Mouse (Mus musculus) ES-E14 (cell line): ENCODE results near the gene Trmt61a. TPM values are rescaled to one million over a fixed set of nuclear protein-coding genes. Genes with fewer than 3 reads are reported as not detected.

ENCODE experiments used
- DNase-seq: peaks from one replicate; pipeline ENCODE4 v3.0.0-alpha.2; 2013; ENCODE audit warnings: low read depth, low spot score
- H3K27ac ChIP-seq: 2 replicates; pipeline ENCODE4 v1.5.1; 2012; ENCODE audit warnings: low read depth, mild to moderate bottlenecking, low read length, moderate library complexity, mixed read lengths; ENCODE audit not compliant: poor library complexity, insufficient read depth, severe bottlenecking
- H3K36me3 ChIP-seq: 2 replicates; pipeline ENCODE4 v1.6.1; 2012; ENCODE audit warnings: mild to moderate bottlenecking, low read length, moderate library complexity, mixed read lengths; ENCODE audit not compliant: control insufficient read depth, poor library complexity, insufficient read depth, severe bottlenecking
- H3K4me1 ChIP-seq, 2 experiments: fragments of 150-350 bp in 1 of 2; sonication (generic) in 1 of 2; 2 replicates each; pipeline ENCODE4 v1.6.1; 2012; ENCODE audit warnings: low read length in 2 of 2, mild to moderate bottlenecking in 1 of 2, mixed read lengths in 1 of 2; ENCODE audit not compliant: control insufficient read depth in 2 of 2, insufficient read depth in 2 of 2, poor library complexity in 1 of 2
- H3K4me3 ChIP-seq, 2 experiments: fragments of 150-350 bp in 1 of 2; sonication (generic) in 1 of 2; 2 replicates each; pipeline ENCODE4 v1.5.1; 2012; ENCODE audit warnings: low read length in 2 of 2, low read depth in 1 of 2, mild to moderate bottlenecking in 1 of 2, mixed read lengths in 1 of 2; ENCODE audit not compliant: insufficient read depth in 1 of 2, poor library complexity in 1 of 2, severe bottlenecking in 1 of 2
- H3K9ac ChIP-seq: 2 replicates; pipeline ENCODE4 v1.6.1; 2012; ENCODE audit warnings: low read depth, mild to moderate bottlenecking, low read length, mixed read lengths; ENCODE audit not compliant: poor library complexity, insufficient read depth, severe bottlenecking
- H3K9me3 ChIP-seq: fragments of 150-350 bp; sonication (generic); 2 replicates; pipeline ENCODE4 v1.6.1; 2012; ENCODE audit warnings: low read depth, mild to moderate bottlenecking, low read length; ENCODE audit not compliant: control insufficient read depth, insufficient read depth
- CHD2 ChIP-seq: IDR thresholded peaks from 2 replicates; pipeline ENCODE4 v1.6.1; 2014; ENCODE audit warnings: mild to moderate bottlenecking, low read depth, low read length, inconsistent platforms
- HCFC1 ChIP-seq: IDR thresholded peaks from 2 replicates; pipeline ENCODE4 v1.6.1; 2012; ENCODE audit warnings: low read length, inconsistent platforms, borderline replicate concordance; ENCODE audit not compliant: insufficient read depth
- MAFK ChIP-seq: IDR thresholded peaks from 2 replicates; pipeline ENCODE4 v1.6.1; 2014; ENCODE audit warnings: mild to moderate bottlenecking, low read depth, low read length, inconsistent platforms; ENCODE audit not compliant: insufficient read depth
- ZC3H11A ChIP-seq: IDR thresholded peaks from 2 replicates; pipeline ENCODE4 v1.6.1; 2012; ENCODE audit warnings: low read depth, mild to moderate bottlenecking, inconsistent platforms, low read length, borderline replicate concordance
- ZNF384 ChIP-seq: IDR thresholded peaks from 2 replicates; pipeline ENCODE4 v1.6.1; 2012; ENCODE audit warnings: low read depth, low read length, inconsistent platforms
- in situ Hi-C, 2 experiments: fragments of 600-800 bp; cut with MboI; formaldehyde crosslinking; loops; one replicate each; pipeline ENCODE4 v1.15.1; 2025; ENCODE audit warnings: low sequenced_read_pairs in 2 of 2, inconsistent platforms in 1 of 2; ENCODE audit not compliant: unreplicated experiment in 2 of 2
- total RNA-seq: library from RNA; depleted of rRNA; stranded (reverse); fragments of 300-350 nt; gene quantifications from 2 replicates; pipeline ENCODE4 v1.2.3, GENCODE M21; 2012

Trmt61a gene
- total RNA-seq, 1 experiment = 32.6 TPM

- H3K36me3 ChIP-seq = peaks cover 21% of the 10 kb centered on the region
- H3K9me3 ChIP-seq = no peaks in the 10 kb centered on the region
- H3K4me1 ChIP-seq = peaks cover 5 to 26% of the 10 kb centered on the region in 2 experiments; a peak in 2 of 4 replicates
- no peak for DNase-seq
- in situ Hi-C loops = no loop called here
- no peak overlapping the region for H3K4me3 ChIP-seq
- TF ChIP-seq ZC3H11A (no peak), MAFK (no peak), HCFC1 (no peak), CHD2 (no peak), ZNF384 (no peak)
- H3K27ac ChIP-seq = no peak overlapping the region; the same call in 1 of the 2 replicates
- no peak overlapping the region for H3K9ac ChIP-seq
These were observed 1.9 kb upstream of the Trmt61a start for GRCm38 (mm10) chr12:111675797-111676580.

GRCm38 (mm10) chr12:111677421-111677820, 484 bp upstream of the Trmt61a start:
- Histone ChIP-seq H3K9ac (peak overlapping the region; percentile 73), H3K4me1 (peaks cover 5 to 28% of the 10 kb centered on the region in 2 experiments; a peak in 2 of 4 replicates), H3K36me3 (peaks cover 23% of the 10 kb centered on the region), H3K27ac (peak overlapping the region; percentile 26; the same call in 1 of the 2 replicates), H3K4me3 (peak overlapping the region; percentile 93 to 94), H3K9me3 (no peaks in the 10 kb centered on the region)
- DNase-seq = no peak
- TF ChIP-seq CHD2 = no peak
- no peak for TF ChIP-seq ZNF384
- no peak for TF ChIP-seq HCFC1
- TF ChIP-seq MAFK = no peak
- TF ChIP-seq ZC3H11A = no peak
- in situ Hi-C loops = no loop called here

- Histone ChIP-seq H3K27ac (0 out of 2 replicates have a peak overlapping the region, but pooled peaks have one; percentile 55), H3K36me3 (peaks cover 31% of the 10 kb centered on the region), H3K9me3 (no peaks in the 10 kb centered on the region), H3K9ac (peak overlapping the region; percentile 93), H3K4me3 (peak overlapping the region; percentile 93 to 94), H3K4me1 (peaks cover 5 to 30% of the 10 kb centered on the region in 2 experiments; a peak in 2 of 4 replicates)
- no peak for DNase-seq
- no peak for TF ChIP-seq ZC3H11A
- no peak for TF ChIP-seq ZNF384
- TF ChIP-seq HCFC1 = no peak
- no peak for TF ChIP-seq MAFK
- TF ChIP-seq CHD2 = no peak
- in situ Hi-C loops = no loop called here
These were observed 697 bp downstream of the Trmt61a start for GRCm38 (mm10) chr12:111678670-111678933.

GRCm38 (mm10) chr12:111678997-111679396, 1.1 kb downstream of the Trmt61a start:
- Histone ChIP-seq H3K9me3 (no peaks in the 10 kb centered on the region), H3K4me3 (peak overlapping the region; percentile 93 to 94), H3K4me1 (peaks cover 5 to 30% of the 10 kb centered on the region in 2 experiments; a peak in 2 of 4 replicates), H3K36me3 (peaks cover 35% of the 10 kb centered on the region), H3K9ac (peak overlapping the region; percentile 93), H3K27ac (no peak overlapping the region)
- TF ChIP-seq ZNF384 (peak; percentile 81), ZC3H11A (no peak)
- in situ Hi-C loops = no loop called here
- no peak for DNase-seq
